29 mouse cellular contexts compared by ENCODE assay signal in genomic region chr11:32834367-32834918, GRCm38 (mm10). TPM values are rescaled to one million over a fixed set of nuclear protein-coding genes. Genes with fewer than 3 reads are reported as not detected.
DNase-seq lines count a peak whose midpoint lies in the region; ATAC-seq lines count a peak whose summit lies in the region.
"Had no signal": no experiment of that assay in that cellular context is flagged by ENCODE, and none has a peak within 500 bp of the region (broad histone marks: within the 10 kb centered on the region; RNA-seq: fewer than 3 reads in every experiment).

No protein-coding gene starts in this region.

- no peaks in the 10 kb centered on the region for H3K36me3 ChIP-seq in kidney, embryonic 15.5 days
- H3K36me3 ChIP-seq: forebrain, embryonic 15.5 days; heart, embryonic 13.5 days; liver, embryonic 12.5 days had no signal

- WGBS in kidney, embryonic 15.5 days: 8% methylated on average over 13 of the region's 13 CpGs

- H3K4me3 ChIP-seq in kidney, embryonic 15.5 days (replicated peaks): no peak overlapping the region
- H3K4me3 ChIP-seq: erythroblast, embryonic 14.5 days; forebrain, embryonic 15.5 days; gastrocnemius, adult 2 months; heart, embryonic 13.5 days; liver, embryonic 12.5 days had no signal

- peak; percentile 29 to 61 for DNase-seq in adrenal gland, adult (ENCODE audit: inconsistent age in 2 of 2, low spot score in 1 of 2)
- no peak for DNase-seq in adrenal gland, postnatal 4 days (ENCODE audit: low spot score in 2 of 2)
- DNase-seq in kidney, adult 8-10 months: no peak
- DNase-seq in embryo, embryonic 10.5 days (ENCODE audit: low spot score): peak; percentile 39
- DNase-seq in mesoderm, embryonic 11.5 days (ENCODE audit: low read depth, low spot score): peak; percentile 65
- DNase-seq in right cerebral cortex, postnatal 14 days: no peak
- DNase-seq: adrenal gland, postnatal 25 days; cerebellum, adult 9-11 months; gastrocnemius, adult 2 months; heart, adult 11 months; heart, postnatal 4 days; kidney, postnatal 36 days; lung, embryonic 14.5 days; midbrain, embryonic 14.5 days; right cerebral cortex, postnatal 25 days had no signal

- H3K4me1 ChIP-seq in kidney, embryonic 15.5 days: peaks cover 17% of the 10 kb centered on the region
- H3K4me1 ChIP-seq: forebrain, embryonic 15.5 days; liver, embryonic 12.5 days had no signal

- H3K27me3 ChIP-seq in kidney, embryonic 15.5 days: no peaks in the 10 kb centered on the region
- H3K27me3 ChIP-seq: forebrain, embryonic 15.5 days had no signal

- 0 out of 2 replicates have a peak overlapping the region, but pooled peaks have one; percentile 21 for H3K4me2 ChIP-seq in kidney, embryonic 15.5 days
- H3K4me2 ChIP-seq: forebrain, embryonic 15.5 days; heart, embryonic 13.5 days; liver, embryonic 12.5 days; lung, embryonic 14.5 days had no signal

- no peak overlapping the region for H3K27ac ChIP-seq in kidney, embryonic 15.5 days
- H3K27ac ChIP-seq: forebrain, embryonic 15.5 days; gastrocnemius, adult 2 months; heart, embryonic 13.5 days; liver, embryonic 12.5 days; macrophage had no signal

- ATAC-seq in kidney, embryonic 15.5 days (replicated peaks; ENCODE audit: low FRiP score): peak; percentile 89
- ATAC-seq in monocyte, adult 5-6 weeks (replicated peaks; ENCODE audit: insufficient number of reproducible peaks, low FRiP score, low TSS enrichment, poor library complexity, severe bottlenecking): no peak
- ATAC-seq: CD4-positive, CD25-positive, alpha-beta regulatory T cell, adult 4 months; forebrain, embryonic 15.5 days; inflammation-experienced regulatory T-cells, adult 6 months; liver, embryonic 12.5 days had no signal

- H3K9ac ChIP-seq in kidney, embryonic 15.5 days: no peak overlapping the region
- H3K9ac ChIP-seq: forebrain, embryonic 15.5 days; heart, embryonic 13.5 days; liver, embryonic 12.5 days; lung, embryonic 14.5 days had no signal

- no peaks in the 10 kb centered on the region; the same call in 1 of the 2 replicates for H3K9me3 ChIP-seq in kidney, embryonic 15.5 days (replicated peaks)
- H3K9me3 ChIP-seq: forebrain, embryonic 15.5 days; liver, embryonic 12.5 days had no signal

RNA-seq across cellular contexts. Expression of gene Smim23, which starts 10.0 kb away (rescaled TPM):
- not detected for total RNA-seq in adrenal gland, postnatal 4 days (2021)
- polyA plus RNA-seq in kidney, embryonic 15.5 days (2015; fragmentation: Nextera tagmentation; extraction: Ambion mirVana): not detected in 2 replicates
- not detected in 3 replicates for total RNA-seq in monocyte, adult 5-6 weeks (2017)
- total RNA-seq: adrenal gland, postnatal 25 days; gastrocnemius, adult 2 months; heart, postnatal 4 days; layer of hippocampus, postnatal 25 days; left cerebral cortex, postnatal 25 days had no signal
- polyA plus RNA-seq: CD4-positive, CD25-positive, alpha-beta regulatory T cell, adult 4 months; embryonic facial prominence, embryonic 11.5 days; erythroblast, embryonic 14.5 days; forebrain, embryonic 15.5 days; heart, embryonic 13.5 days; inflammation-experienced regulatory T-cells, adult 6 months; liver, embryonic 12.5 days; lung, embryonic 14.5 days; macrophage; midbrain, embryonic 14.5 days; stomach, embryonic 16.5 days; thymus, postnatal 0 days had no signal

Comparison
In these comparisons a context has a peak if more than half of its experiments do, and no peak if none do; other contexts are left out.
1. DNase-seq: peak in adrenal gland, adult (2 of 2), embryo, embryonic 10.5 days (single experiment) and mesoderm, embryonic 11.5 days (single experiment); none in adrenal gland, postnatal 4 days (0 of 2), kidney, adult 8-10 months (0 of 2) and right cerebral cortex, postnatal 14 days (single experiment).